8 mouse cellular contexts compared by ENCODE assay signal in the genomic region with DNA sequence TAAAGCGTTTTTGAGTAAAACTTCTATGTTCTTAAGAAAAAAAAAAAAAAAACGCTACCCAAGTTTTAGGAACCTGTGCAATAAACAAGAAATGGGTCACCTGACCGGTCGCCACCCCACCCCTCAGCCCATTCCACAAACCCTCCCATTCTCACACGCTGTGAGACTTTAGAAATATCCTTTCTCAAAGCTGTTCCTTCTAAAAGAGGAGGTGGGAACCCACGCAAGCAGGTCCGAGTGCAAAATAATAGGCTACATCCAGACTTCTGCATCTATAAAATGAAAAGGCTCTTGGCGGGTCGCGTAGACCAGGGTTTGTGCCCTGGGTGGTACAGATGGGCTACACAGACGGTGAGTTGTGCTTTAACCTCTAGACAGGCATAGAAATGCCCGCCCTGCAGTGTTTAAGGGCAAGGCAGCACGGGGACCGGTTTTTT. TPM values are rescaled to one million over a fixed set of nuclear protein-coding genes. Genes with fewer than 3 reads are reported as not detected.
DNase-seq lines count a peak whose midpoint lies in the region; ATAC-seq lines count a peak whose summit lies in the region.

No protein-coding gene starts in this region.

- ATAC-seq in hindbrain, embryonic 13.5 days (ENCODE audit: low FRiP score): no peak
- ATAC-seq in lung, embryonic 15.5 days (ENCODE audit: borderline replicate concordance, extremely low read depth, low FRiP score, low TSS enrichment): no peak

- peak overlapping the region; percentile 99 for H3K27ac ChIP-seq in heart, embryonic 10.5 days
- H3K27ac ChIP-seq in hindbrain, embryonic 13.5 days: peak overlapping the region; percentile 96
- peak overlapping the region; percentile 95 for H3K27ac ChIP-seq in lung, embryonic 15.5 days

- peak overlapping the region; percentile 97 for H3K4me3 ChIP-seq in heart, embryonic 10.5 days
- H3K4me3 ChIP-seq in hindbrain, embryonic 13.5 days: peak overlapping the region; percentile 53
- peak overlapping the region; percentile 42 for H3K4me3 ChIP-seq in lung, embryonic 15.5 days

- H3K9me3 ChIP-seq in heart, embryonic 10.5 days: no peaks in the 10 kb centered on the region
- H3K9me3 ChIP-seq in hindbrain, embryonic 13.5 days: no peaks in the 10 kb centered on the region
- no peaks in the 10 kb centered on the region for H3K9me3 ChIP-seq in lung, embryonic 15.5 days

- 3% methylated on average over 14 of the region's 14 CpGs for WGBS in heart, embryonic 10.5 days
- WGBS in hindbrain, embryonic 13.5 days: 2% methylated on average over 14 of the region's 14 CpGs
- WGBS in lung, embryonic 15.5 days: 3% methylated on average over 14 of the region's 14 CpGs

- DNase-seq in heart, embryonic 10.5 days (ENCODE audit: low spot score): no peak
- DNase-seq in heart, postnatal 10 days: no peak
- DNase-seq in urinary bladder, adult 2 months (ENCODE audit: low spot score): peak; percentile 50
- DNase-seq in urinary bladder, postnatal 10 days (ENCODE audit: low spot score): no peak
- peak; percentile 29 for DNase-seq in testis, postnatal 14 days (ENCODE audit: low spot score)
- no peak for DNase-seq in embryo, embryonic 11 days

- peak overlapping the region; percentile 96 for H3K4me2 ChIP-seq in hindbrain, embryonic 13.5 days
- peak overlapping the region; percentile 97 for H3K4me2 ChIP-seq in lung, embryonic 15.5 days

- intact Hi-C loops in heart, postnatal 10 days (cut with DNase I): no loop called here

- H3K27me3 ChIP-seq in heart, embryonic 10.5 days (ENCODE audit: insufficient read depth, poor library complexity, severe bottlenecking): no peaks in the 10 kb centered on the region
- H3K27me3 ChIP-seq in hindbrain, embryonic 13.5 days: no peaks in the 10 kb centered on the region
- H3K27me3 ChIP-seq in lung, embryonic 15.5 days: no peaks in the 10 kb centered on the region

- H3K4me1 ChIP-seq in heart, embryonic 10.5 days: peaks cover 18% of the 10 kb centered on the region
- peaks cover 24% of the 10 kb centered on the region for H3K4me1 ChIP-seq in hindbrain, embryonic 13.5 days (replicated peaks)
- H3K4me1 ChIP-seq in lung, embryonic 15.5 days: peaks cover 12% of the 10 kb centered on the region; the same call in 1 of the 2 replicates

- H3K9ac ChIP-seq in hindbrain, embryonic 13.5 days: peak overlapping the region; percentile 77
- H3K9ac ChIP-seq in lung, embryonic 15.5 days: peak overlapping the region; percentile 37

- peaks cover 14% of the 10 kb centered on the region for H3K36me3 ChIP-seq in heart, embryonic 10.5 days
- peaks cover 12% of the 10 kb centered on the region for H3K36me3 ChIP-seq in hindbrain, embryonic 13.5 days
- H3K36me3 ChIP-seq in lung, embryonic 15.5 days: peaks cover 9% of the 10 kb centered on the region

RNA-seq across cellular contexts. Expression of gene Tob1, which starts 1.5 kb away (rescaled TPM):
- polyA plus RNA-seq in heart, embryonic 10.5 days (2016; fragmentation: Nextera tagmentation; extraction: Ambion mirVana): 18.5 and 21.7 TPM in 2 replicates
- 10 to 100 TPM; 67.4 to 81.0 TPM for total RNA-seq in heart, postnatal 10 days (2021)
- 36.6 and 36.9 TPM in 2 replicates for polyA plus RNA-seq in urinary bladder, adult 2 months (2012; rRNA removed)
- 32.3 and 36.0 TPM in 2 replicates for polyA plus RNA-seq in hindbrain, embryonic 13.5 days (2015; fragmentation: Nextera tagmentation; extraction: Ambion mirVana)
- 26.1 and 26.5 TPM in 2 replicates for polyA plus RNA-seq in lung, embryonic 15.5 days (2015; fragmentation: Nextera tagmentation; extraction: Ambion mirVana)

RNA-seq across cellular contexts. Expression of gene Wfikkn2, which starts 36.1 kb away (rescaled TPM):
- polyA plus RNA-seq in heart, embryonic 10.5 days (2016; fragmentation: Nextera tagmentation; extraction: Ambion mirVana): 0.59 and 1.7 TPM in 2 replicates
- 1 to 10 TPM; 2.0 to 2.2 TPM for total RNA-seq in heart, postnatal 10 days (2021)
- 3.6 and 4.7 TPM in 2 replicates for polyA plus RNA-seq in urinary bladder, adult 2 months (2012; rRNA removed)
- polyA plus RNA-seq in hindbrain, embryonic 13.5 days (2015; fragmentation: Nextera tagmentation; extraction: Ambion mirVana): 5.9 and 8.6 TPM in 2 replicates
- polyA plus RNA-seq in lung, embryonic 15.5 days (2015; fragmentation: Nextera tagmentation; extraction: Ambion mirVana): 1.2 and 1.5 TPM in 2 replicates

Comparison
In these comparisons a context has a peak if more than half of its experiments do, and no peak if none do; other contexts are left out.
1. DNase-seq: peak in urinary bladder, adult 2 months (single experiment) and testis, postnatal 14 days (single experiment); none in heart, embryonic 10.5 days (single experiment), heart, postnatal 10 days (0 of 2), urinary bladder, postnatal 10 days (single experiment) and embryo, embryonic 11 days (single experiment).
2. H3K4me3 ChIP-seq: peak in every context shown above with its lines; median percentile 97 in heart, embryonic 10.5 days; 53 in hindbrain, embryonic 13.5 days; 42 in lung, embryonic 15.5 days.
3. Peak in every context shown above with its lines, with median percentiles within 50 percentile points of each other: H3K27ac ChIP-seq.